Mouse (Mus musculus) frontal cortex, postnatal 14 days (tissue): ENCODE data around the gene Olfr287.

ENCODE experiments used
- DNase-seq, 2 experiments: peaks; one replicate each; pipeline ENCODE4 v3.0.0; 2022; ENCODE audit warnings: low spot score in 2 of 2

The Olfr287 gene

GRCm38 (mm10) chr15:98167645-98168621, 52.9 kb downstream of the Olfr287 start:
- peak; percentile 86 to 88 for DNase-seq

GRCm38 (mm10) chr15:98166963-98167644, 53.8 kb downstream of the Olfr287 start, which contains the start of gene Ccdc184:
Gene Ccdc184, plus strand, starts transcription at chr15:98167158.
- DNase-seq: peak in 1 of 2 experiments; percentile 19

DNA sequence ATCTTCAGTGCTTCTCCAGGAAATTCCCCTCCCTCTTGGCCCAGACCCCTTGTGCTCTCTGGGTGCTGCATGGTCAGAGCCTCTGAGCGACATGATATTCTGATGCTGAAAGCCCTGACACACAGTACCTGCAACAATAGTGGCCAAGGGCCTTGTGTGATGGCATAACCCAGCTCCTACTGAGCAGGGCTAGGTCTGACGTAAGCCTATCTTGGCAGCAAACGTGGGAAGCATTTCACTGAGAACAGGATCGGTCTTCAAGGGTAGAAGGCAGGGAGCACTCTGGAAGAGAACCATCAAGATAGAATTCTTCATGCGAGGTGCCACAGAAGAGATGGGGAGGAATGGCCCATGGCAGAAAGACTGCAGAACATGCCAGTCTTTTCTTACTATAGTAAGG, 55.3 kb downstream of the Olfr287 start, which contains the start of gene Asb8:
Gene Asb8, minus strand, starts transcription at position 101 of the 400 bp plus-strand sequence.
- no peak for DNase-seq

GRCm38 (mm10) chr15:98162561-98162960, 58.3 kb downstream of the Olfr287 start:
- no peak for DNase-seq

DNA sequence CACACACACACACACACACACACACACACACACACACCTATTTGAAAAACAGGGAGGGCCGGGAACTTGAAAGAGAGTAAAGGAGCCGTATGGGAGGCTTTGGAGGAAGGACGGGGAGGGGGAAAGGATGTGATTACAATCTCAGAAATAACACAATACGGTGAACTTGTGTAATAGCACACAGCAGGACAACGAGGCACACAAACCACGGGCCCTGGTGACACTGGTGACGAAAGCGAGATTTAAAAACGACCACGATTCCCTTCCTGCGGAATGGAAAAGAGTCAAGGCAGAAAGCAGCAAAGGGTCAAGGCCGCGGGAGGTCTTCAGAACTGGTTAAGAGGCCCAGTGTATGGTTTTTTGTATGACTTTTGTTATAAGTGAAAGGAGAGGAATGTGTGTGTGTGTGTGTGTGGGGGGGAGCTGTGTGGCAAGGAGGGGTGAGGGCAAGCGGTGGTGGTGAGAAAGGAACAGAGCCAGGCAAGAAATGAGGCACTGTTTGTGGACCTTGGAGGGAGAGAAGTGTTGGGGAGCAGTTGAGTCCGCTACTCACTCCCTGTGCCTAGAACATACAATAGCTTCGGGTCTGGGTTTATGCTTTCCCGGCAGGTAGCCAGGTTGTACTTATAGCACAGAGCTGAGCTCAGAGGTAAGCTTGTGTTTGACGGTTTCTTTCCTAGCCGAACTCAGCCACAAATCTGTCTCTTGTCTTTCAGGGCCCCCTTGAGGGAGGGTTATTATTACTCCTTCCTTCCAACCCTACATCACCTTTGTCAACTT, 59.6 kb downstream of the Olfr287 start:
- DNase-seq: no peak

- no peak for DNase-seq
Observed at GRCm38 (mm10) chr15:98157253-98157652, 63.6 kb downstream of the Olfr287 start.
